Mouse (Mus musculus) left cerebral cortex, adult 9 months (tissue): ENCODE data around the gene Unc45a.
A peak's percentile ranks its signal among the peaks of the same experiment; 100 is the strongest.
"Not testable (repeated sequence)": the region's sequence is repeated elsewhere in the genome, so short reads cannot be mapped to it uniquely, and the experiment has no call there.

Source experiments
- DNase-seq, 2 experiments: peaks; one replicate each; pipeline ENCODE4 v3.0.0; 2022; ENCODE audit warnings: low spot score in 2 of 2

The Unc45a gene

DNA sequence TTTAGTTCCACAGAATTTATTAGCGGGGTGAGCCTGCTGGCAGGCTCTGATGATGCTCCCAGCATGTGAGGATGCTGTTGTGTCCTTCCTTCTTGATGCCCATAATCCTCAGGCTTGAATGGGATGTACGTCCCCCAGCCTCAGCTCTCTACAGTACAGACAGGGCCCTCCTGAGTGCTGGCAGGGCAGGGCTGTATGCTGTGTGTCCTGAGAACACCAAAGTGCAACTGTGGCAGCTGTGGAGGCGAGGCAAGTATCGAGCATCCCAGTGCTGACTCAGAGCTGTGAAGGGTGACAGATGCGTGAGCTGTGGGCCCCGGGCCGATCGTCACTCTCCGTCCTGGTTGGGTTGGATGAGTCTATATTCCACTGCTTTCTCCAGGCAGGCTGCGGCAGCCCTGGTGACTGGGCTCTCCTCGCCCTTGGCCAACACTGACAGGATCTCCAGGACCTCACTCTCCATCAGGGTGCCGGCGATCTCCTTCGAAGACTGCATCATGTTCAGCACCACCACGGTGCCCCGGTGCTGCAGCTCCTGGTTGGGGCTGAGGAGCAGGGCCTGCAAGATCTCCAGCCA is 15.4 kb downstream of the Unc45a start:
- no peak for DNase-seq

DNA sequence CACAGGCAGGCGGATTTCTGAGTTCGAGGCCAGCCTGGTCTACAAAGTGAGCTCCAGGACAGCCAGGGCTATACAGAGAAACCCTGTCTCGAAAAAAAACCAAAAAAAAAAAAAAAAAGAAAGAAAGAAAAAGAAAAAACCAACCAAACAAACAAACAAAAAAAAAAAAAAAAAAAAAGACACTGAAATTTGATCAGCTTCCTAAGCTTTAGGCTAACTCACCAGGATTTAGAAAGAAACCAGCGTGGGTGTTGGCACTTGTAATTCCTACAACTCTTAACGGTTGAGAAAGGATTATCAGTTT is 16.0 kb downstream of the Unc45a start:
- not testable (repeated sequence) for DNase-seq

DNA sequence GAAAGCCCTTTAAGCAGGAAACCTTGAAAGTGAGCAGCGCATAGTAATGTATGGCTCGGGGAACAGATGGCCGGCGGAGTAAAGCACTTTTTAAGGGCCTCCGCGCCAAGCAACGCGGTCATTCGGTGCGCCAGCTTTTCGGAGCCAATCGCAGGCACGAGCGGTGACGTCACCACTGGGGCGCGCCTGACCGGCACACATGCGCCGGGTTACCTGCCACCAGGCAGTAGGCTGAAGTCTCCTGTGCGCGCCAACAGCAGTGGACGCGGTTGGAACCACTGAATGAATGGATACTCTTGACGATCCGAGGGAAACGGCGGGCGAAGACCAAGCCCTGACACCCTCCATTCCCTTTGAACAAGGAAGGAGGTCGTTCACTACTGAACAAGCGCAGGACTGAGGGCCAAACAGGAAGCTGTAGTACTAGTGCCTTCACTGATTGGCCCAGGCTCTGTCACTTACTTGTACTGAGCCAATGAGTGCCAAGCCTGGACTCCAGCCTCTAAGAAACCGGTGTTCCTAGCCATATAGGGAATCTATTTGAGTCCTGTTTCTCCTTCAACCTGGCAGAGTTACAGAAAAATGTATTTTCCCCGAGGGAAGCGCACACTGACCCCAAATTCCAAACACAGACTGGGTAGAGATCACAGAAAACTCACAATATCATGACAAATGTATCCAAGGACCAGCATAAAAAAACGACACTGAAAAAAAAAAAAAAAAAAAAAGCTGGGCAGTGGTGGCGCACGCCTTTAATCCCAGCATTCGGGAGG is 16.6 kb downstream of the Unc45a start, which contains the start of gene Rccd1:
TSS of gene Rccd1 (minus strand) at position 412 of the 773 bp plus-strand sequence.
- peak; percentile 94 to 96 for DNase-seq

DNA sequence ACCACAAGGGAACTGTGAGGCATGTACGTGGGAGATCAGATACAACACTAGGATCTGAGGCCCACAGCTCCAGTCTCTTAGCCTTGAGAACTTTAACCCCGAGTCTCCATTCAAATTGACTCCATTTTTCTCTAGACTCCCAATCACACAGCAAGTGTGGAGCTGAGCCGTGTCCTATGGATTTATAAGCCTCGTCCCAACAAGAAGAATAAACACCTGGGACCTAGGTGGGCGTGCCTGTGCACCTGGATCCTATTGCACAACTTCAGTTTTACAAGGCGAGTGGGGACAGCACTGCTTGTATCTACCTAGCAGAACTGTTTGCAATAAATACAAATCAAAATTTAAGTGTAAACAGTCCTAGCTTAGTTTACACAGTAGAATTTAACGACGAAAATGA is 17.5 kb downstream of the Unc45a start:
- no peak for DNase-seq

DNA sequence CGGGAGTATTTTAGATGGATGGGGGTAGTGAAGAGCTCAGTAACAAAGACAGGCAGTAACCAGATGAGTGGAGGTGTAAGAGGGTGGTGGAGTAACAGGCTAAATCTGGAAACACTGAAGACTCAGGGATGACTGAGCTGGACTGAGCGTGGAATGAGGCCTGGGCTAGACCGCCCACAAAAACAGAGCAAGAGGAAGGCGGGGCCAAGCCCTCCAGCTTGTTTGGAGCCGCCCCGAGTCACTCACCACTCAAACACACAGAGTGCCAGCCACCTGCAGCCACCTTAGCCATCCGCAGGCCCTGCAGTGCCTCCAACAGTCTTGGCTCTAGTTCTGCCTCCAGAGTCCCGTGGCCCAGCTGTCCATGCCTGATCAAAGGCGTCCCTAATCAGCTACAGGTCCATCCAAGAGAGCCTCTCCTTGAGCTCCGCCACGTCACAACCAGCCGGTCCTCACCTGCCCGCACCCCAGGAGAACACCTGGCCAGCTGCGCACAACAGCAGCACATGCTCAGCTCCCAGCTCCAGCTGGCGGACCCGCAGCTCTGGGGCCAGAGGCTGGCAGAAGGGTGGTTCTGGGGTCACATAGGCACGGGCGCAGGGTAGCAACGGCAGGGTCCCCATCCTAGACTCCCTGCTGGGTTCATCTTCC is 20.8 kb downstream of the Unc45a start:
- DNase-seq = no peak

DNA sequence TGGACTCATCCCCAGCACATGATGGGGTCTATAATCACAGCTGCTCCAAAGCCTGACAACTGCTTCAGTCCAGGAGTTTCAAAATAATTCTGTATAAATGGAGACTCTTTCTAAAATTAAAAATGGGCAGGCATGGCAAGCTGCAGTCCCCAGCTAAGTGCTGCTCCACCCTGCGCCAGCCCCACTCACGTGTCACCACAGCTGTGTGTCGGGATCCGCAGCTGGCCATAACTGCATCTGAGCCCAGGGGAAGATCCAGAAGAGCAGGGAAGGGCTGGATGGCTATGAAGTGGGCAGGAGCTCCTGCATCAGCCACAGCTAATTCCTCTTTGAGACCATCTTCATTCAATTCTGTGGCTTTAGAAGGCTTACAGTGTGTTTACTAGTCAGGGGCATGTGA is 22.1 kb downstream of the Unc45a start:
- DNase-seq = no peak

DNA sequence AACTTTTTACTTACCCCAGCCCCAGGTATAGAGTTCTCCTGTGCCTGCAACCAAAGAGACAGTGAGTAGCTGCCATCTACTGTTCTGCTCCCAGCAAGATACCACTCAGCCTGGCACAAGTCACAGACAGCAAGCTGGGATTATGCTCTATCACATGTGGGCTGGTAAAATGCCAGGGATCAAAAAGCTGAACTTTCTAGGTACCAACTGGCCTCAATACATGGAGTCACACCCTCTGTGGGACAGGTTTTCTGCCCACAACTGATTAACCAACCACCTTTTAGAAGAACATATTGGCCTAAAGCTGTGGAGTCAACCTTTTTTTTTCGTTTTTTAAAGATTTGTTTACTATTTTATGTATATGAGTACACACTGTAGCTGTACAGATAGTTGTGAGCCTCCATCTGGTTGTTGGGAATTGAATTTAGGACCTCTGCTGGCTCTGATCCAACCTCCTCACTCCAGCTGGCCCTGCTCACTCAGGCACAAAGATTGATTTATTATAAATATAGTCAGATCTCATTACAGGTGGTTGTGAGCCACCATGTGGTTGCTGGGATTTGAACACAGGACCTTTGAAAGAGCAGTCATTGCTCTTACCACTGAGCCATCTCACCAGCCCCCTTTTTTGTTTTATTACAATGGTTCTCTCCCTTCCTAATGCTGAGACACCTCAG is 23.2 kb downstream of the Unc45a start:
- no peak for DNase-seq

DNA sequence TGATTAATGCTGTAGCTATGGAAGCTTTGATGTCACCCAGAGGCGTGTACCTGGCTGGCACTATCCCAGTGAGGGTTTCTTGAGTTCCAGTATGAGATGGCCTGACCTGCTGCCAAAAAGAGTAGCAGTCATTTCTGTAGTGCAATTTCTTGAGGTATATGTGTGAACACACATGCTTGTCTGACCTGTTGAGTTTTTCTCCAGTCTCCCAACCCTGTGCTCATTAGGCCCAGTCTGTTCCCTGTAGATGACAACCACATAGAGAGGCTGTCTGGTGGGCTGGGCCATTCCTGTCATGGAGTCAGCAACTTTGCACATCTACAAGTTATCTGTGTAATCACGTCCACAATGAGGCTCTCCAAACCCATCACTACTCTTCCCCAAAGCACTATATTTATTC is 25.1 kb downstream of the Unc45a start:
- DNase-seq = no peak

DNA sequence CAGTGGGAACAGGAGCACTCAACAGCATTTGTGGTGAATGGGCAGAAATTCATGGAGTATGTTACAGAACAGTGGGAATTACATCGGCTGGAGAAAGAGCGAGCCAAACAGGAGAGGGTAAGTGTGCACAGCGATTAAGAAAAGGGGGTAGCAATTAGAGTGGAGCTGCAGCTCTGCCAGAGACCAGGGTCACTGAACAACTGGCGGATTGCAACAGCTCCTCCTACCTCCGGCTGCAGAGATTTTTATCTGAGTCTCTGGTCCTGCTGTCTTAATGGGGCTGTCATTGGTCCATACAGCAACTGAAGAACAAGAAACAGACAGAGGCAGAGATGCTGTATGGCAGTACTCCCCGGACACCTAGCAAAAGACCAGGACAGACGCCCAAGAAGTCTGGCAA is 30.0 kb downstream of the Unc45a start:
- DNase-seq = no peak

DNA sequence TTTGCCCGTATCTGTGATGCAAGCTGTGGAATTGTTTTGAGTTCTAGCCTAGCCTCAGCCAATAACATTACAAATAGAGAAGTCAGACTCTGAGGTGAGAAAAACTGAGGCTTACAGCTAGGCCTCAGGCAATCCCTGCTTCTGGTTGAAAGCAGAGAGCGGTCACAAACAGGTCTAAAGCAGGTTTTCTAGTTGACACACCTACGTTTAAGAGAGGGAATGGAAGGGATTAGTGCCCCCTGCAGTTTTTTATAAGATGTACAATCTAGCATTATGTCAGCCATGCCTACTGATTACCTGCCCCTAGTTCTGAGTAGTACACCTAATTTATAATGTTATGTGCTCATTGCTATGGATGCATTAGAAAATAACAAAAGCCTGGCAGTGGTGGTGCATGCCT is 33.0 kb downstream of the Unc45a start:
- no peak for DNase-seq

DNA sequence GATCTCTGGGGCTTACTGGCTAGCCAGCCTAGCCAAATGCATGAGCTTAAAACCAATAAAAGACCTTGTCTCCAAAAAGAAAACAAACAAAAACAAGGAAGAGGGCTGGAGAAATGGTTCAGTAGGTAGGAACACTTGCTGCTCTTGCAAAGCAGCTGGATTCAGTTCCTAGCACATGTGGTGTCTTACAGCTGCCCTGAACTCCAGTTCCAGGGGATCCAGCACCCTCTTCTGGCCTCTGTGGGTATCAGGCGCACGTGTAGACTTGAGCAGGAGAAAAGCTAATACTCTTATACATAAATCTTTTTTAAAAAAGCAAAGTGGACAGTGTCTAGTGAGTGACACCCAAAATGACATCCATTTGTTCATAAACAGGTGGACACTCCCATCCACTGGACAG is 39.3 kb downstream of the Unc45a start:
- no peak for DNase-seq

DNA sequence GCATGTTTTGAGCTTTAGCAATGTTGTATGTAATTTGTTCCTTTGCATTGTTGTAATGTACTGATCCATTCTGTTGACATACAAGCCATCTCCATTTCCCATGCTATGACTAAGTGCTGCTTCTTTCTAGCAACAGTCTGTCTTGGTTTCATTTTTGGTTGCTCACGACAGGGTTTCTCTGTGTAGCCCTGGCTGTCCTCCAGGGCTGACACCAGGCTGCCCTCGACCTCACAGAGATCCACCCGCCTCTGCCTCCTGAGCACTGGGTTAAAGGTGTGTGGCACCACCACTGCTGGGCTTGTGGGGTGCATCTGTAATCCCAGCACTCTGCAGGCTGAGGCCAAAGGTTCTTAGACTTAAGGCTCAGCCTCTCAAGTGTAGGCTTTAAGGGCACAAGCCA is 41.2 kb downstream of the Unc45a start:
- no peak for DNase-seq

DNA sequence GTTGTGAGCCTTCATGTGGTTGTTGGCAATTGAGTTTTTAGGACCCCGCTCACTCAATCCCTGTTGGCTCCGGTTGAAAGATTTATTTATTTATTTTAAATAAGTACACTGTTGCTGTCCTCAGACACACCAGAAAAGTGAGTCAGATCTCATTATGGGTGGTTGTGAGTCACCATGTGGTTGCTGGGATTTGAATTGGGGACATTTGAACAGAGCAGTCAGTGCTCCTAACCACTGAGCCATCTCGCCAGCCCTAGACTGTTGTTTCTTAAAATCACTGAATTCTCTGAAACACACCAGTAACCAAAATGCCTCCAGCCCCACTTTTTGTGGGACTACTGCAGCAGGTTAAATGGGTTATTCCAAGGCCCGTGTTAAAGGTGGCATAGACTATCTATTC is 42.1 kb downstream of the Unc45a start:
- no peak for DNase-seq

DNA sequence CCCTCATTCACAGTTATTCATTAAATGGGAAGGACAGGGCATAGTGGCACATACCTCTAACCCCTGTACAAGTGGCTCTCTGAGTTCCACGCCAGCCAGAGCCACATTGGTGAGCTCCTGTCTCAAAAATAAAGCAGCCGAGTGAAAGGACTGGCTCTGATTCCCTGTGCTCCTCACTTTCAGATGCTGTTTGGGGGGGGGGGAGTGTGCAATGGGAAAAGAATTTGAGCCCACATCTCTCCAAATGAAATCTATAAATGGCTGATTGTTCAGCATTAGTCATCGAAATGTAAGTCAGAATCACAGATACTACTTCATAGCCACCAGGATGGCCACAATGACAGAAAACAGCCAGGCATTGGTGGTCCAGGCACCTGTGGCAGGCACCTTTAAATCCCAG is 43.8 kb downstream of the Unc45a start:
- no peak for DNase-seq

DNA sequence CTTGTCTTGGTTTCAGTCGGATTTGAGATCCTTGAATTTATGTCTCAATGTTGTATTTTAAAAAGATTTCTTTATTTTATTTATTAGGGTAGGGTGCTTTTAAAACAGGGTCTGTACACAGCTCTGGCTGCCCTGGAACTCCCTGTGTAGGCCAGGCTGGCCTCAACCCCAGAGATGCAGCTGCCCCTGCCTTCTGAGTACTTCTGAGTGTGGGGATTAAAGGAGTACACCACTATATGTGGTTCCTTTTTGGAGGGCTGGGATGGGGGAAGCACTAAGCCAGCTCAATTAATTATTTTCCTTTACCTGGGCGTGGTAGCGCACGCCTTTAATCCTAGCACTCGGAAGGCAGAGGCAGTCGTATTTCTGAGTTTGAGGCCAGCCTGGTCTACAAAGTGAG is 44.3 kb downstream of the Unc45a start:
- no peak for DNase-seq

DNA sequence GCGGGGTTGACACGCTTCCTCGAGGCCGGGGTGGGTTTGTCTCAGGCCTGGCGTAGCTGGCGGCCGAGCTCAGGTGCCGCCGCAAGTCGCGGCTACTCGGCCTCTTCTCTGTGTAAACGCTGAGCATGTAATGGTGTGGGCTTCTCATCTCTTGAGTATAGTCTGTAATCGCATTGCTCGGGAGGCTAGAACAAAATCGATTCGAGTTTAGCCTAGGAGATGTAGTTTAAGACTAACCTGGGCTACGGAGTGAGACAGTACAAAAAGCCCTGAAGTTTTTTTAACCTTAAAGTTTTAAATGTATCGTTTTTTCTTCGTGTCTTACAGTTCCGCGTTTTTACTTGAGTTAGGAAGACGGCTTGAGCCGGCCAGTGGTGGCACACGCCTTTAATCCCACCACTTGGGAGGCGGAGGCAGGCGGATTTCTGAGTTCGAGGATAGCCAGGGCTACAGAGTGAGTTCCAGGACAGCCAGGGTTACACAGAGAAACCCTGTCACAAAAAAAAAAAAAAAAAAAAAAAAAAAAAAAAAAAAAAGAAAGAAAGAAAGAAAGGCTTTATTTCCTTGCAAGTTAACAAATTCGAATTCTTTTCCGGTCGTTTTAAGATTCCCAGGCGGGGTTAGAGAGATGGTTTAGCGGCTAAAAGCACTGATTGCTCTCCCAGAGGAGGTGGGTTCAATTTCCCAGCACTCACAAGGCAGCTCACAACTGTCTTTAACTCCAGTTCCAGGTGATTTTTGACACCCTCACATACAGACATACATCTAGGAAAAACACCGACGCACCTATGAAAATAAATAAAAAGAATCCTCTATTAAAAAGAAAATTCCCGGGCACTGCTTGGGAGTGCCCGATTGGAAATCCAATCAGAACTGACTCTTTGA is 45.8 kb downstream of the Unc45a start:
- DNase-seq = no peak

DNA sequence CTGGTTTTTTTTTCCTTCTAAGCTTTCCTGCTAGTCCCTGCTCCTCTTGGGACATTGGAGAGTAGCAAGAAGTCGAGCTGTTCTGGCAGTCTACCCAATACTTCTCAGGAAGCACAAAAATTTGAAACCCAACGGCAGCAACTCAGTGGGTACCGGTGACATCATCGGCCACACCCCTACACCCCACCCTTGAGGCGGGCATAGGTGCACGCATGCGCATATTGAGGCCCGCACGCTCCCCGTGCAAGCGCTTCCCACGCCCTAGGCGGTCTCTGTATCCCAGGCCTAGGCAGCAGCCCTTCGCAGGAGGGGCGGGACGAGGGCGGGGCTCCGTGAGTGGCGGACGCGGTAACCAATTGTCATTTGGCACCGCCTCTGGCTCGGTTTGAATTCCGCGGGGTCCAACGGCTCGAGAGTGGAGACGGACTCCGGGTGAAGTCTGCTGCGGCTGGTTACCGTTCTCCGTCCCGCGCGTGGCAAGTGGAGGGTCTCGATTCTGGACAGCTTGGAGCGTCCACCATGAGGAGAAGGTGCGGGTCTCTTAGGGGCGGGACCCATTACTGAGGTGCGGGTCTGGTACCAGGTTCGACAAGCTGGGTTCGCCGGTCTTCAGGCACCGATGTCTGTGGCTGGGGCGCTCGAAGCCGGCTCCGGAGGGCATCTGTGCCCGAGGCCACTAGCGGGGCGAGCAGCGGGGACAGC is 46.6 kb downstream of the Unc45a start, which contains the start of gene Prc1:
TSS of gene Prc1 (plus strand) at position 389 of the 702 bp plus-strand sequence.
- peak; percentile 96 to 99 for DNase-seq

DNA sequence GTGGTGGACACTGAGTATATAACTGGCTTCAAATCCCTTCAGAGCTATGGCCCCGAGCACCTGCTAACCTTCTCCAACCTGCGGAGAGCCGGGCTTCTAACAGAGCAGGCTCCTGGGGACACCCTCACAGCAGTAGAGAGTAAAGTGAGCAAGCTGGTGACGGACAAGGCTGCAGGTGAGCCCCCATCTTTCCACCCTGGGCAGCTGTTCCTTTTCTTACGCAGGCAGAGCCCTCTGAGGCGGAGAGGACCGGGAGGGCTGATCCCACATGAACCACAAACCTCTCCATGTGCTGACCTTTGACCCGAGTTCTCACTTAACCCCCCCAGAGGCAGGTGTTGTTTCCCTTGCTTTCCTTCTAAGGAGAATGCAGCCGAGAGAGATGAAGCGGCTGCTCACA is 53.1 kb downstream of the Unc45a start:
- no peak for DNase-seq

DNA sequence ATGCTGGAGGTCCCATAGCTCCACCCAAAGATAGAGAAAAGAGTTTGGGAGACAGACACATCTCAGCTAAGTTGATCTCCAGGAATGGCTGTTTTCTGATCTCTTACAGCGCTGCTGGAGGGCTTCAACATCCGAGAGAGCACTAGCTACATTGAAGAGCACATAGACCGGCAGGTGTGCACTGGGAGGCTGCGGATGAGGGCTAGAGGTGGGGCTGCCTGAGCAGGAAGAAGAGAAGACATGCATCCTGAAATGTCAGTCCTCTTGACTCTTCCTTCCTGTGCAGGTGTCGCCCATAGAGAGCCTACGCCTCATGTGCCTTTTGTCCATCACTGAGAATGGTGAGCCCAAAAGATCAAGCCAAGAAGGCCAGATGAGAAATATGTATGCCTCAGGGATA is 55.1 kb downstream of the Unc45a start:
- DNase-seq = no peak

DNA sequence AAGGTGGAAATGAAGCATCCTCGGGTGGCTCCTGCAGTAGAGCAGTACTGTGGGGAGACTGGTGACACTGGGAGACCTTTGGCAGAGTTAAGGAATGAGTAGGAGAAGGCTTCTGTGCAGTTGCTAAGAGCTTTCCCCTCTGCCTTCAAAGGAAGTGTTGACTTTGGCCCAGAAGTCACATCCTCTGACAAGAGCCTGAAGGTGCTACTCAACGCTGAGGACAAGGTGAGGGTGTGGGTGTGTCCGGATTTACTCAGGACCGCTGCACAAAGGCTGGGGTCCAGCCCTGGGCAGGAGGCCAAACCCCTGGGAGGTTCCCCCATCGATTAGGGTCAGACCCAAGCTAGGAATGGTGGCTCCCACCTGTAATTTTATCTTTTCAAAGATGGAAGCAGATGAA is 56.4 kb downstream of the Unc45a start:
- no peak for DNase-seq
